Mouse (Mus musculus): ENCODE results near the gene Timp2.

DNA sequence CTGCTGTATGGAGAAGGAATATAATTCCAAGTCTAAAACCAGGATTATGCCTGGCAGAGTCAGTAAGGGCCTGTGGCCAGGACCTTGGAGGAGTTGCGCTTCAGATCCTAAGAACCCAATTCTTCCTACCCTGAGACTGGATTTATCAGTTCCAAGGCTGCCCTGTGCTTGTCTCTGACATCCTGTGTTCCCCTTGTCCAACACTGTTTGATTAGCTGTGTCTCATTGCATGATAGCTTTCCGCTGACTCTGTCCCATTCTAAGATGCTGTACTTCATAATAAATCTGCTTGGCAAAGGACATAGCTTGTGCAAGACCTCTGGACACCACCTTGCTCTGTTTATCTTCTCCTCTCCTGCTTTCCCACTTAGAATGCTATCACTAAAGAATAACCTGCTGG lies 8.1 kb downstream of the Timp2 start:
- TF ChIP-seq GATA1 (IDR thresholded peaks at IDR 0.05; ENCODE audit: borderline replicate concordance, low read length), result no peak
- no peak for TF ChIP-seq FLI1 (IDR thresholded peaks at IDR 0.05; ENCODE audit: low read length)
